Mouse (Mus musculus) MEL (cell line): ENCODE results near the gene Tmem30a. TPM values are rescaled to one million over a fixed set of nuclear protein-coding genes. Genes with fewer than 3 reads are reported as not detected.

Experiments used
- DNase-seq: peaks from one replicate; pipeline ENCODE4 v3.0.0; 2011; ENCODE audit warnings: low read depth, low spot score
- H3K27ac ChIP-seq: 2 replicates; pipeline ENCODE4 v1.5.1; 2012; ENCODE audit warnings: low read depth, mild to moderate bottlenecking, control low read depth, low read length, moderate library complexity; ENCODE audit not compliant: control insufficient read depth
- H3K27me3 ChIP-seq, 2 experiments: fragments of 150-350 bp in 1 of 2; sonication (generic) in 1 of 2; 2 replicates each; pipeline ENCODE4 v1.6.1; 2012; ENCODE audit warnings: low read length in 2 of 2, mild to moderate bottlenecking in 2 of 2, improper control_type of control experiment in 1 of 2, moderate library complexity in 1 of 2; ENCODE audit not compliant: insufficient read depth in 2 of 2, control insufficient read depth in 1 of 2
- H3K36me3 ChIP-seq, 2 experiments: 2 replicates each; pipeline ENCODE4 v1.6.1; 2012 to 2014; ENCODE audit warnings: low read length in 2 of 2, improper control_type of control experiment in 1 of 2, inconsistent platforms in 1 of 2, mild to moderate bottlenecking in 1 of 2; ENCODE audit not compliant: insufficient read depth in 2 of 2, control insufficient read depth in 1 of 2
- H3K4me1 ChIP-seq, 2 experiments: fragments of 150-350 bp in 1 of 2; sonication (generic) in 1 of 2; 2 replicates each; pipeline ENCODE4 v1.6.1; 2012; ENCODE audit warnings: low read length in 2 of 2, improper control_type of control experiment in 1 of 2, mild to moderate bottlenecking in 1 of 2; ENCODE audit not compliant: insufficient read depth in 2 of 2, control insufficient read depth in 1 of 2
- H3K4me3 ChIP-seq, 2 experiments: fragments of 150-350 bp in 1 of 2; sonication (generic) in 1 of 2; 2 replicates each; pipeline ENCODE4 v1.5.1; 2012; ENCODE audit warnings: low read depth in 2 of 2, low read length in 2 of 2, mild to moderate bottlenecking in 2 of 2, moderate library complexity in 2 of 2, control low read depth in 1 of 2, improper control_type of control experiment in 1 of 2; ENCODE audit not compliant: control insufficient read depth in 1 of 2, insufficient read depth in 1 of 2
- H3K79me2 ChIP-seq: 2 replicates; pipeline ENCODE4 v1.6.1; 2012; ENCODE audit warnings: mild to moderate bottlenecking, low read length, moderate library complexity; ENCODE audit not compliant: control insufficient read depth, poor library complexity, insufficient read depth
- H3K9ac ChIP-seq: 2 replicates; pipeline ENCODE4 v1.6.1; 2012; ENCODE audit warnings: low read depth, mild to moderate bottlenecking, control low read depth, low read length, moderate library complexity; ENCODE audit not compliant: control insufficient read depth, poor library complexity, severe bottlenecking
- H3K9me3 ChIP-seq: fragments of 150-350 bp; sonication (generic); replicated peaks from 2 replicates; pipeline ENCODE4 v1.6.1; 2012; ENCODE audit warnings: mild to moderate bottlenecking, low read length, improper control_type of control experiment, moderate library complexity; ENCODE audit not compliant: insufficient read depth
- BHLHE40 ChIP-seq: IDR thresholded peaks from 2 replicates; pipeline ENCODE4 v1.6.1; 2012; ENCODE audit warnings: low read depth, mild to moderate bottlenecking, inconsistent platforms, low read length, improper control_type of control experiment, borderline replicate concordance
- CHD1 ChIP-seq: IDR thresholded peaks from 2 replicates; pipeline ENCODE4 v1.6.1; 2012; ENCODE audit warnings: low read depth, mild to moderate bottlenecking, inconsistent platforms, low read length, improper control_type of control experiment
- CHD2 ChIP-seq: IDR thresholded peaks from 2 replicates; pipeline ENCODE4 v1.6.1; 2011; ENCODE audit warnings: low read length, improper control_type of control experiment
- E2F4 ChIP-seq: IDR thresholded peaks from 2 replicates; pipeline ENCODE4 v1.6.1; 2011; ENCODE audit warnings: low read depth, low read length, improper control_type of control experiment, borderline replicate concordance
- ELF1 ChIP-seq: IDR thresholded peaks from 2 replicates; pipeline ENCODE4 v1.6.1; 2014; ENCODE audit warnings: low read depth, mild to moderate bottlenecking, inconsistent platforms, low read length, improper control_type of control experiment, moderate library complexity
- EP300 ChIP-seq, 2 experiments: IDR thresholded peaks; 2 replicates each; pipeline ENCODE4 v1.6.1; 2011; ENCODE audit warnings: improper control_type of control experiment in 2 of 2, low read length in 2 of 2, low read depth in 1 of 2, mild to moderate bottlenecking in 1 of 2
- ETS1 ChIP-seq: IDR thresholded peaks from 2 replicates; pipeline ENCODE4 v1.6.1; 2012; ENCODE audit warnings: low read depth, mild to moderate bottlenecking, inconsistent platforms, low read length, improper control_type of control experiment, moderate library complexity
- GATA1 ChIP-seq: IDR thresholded peaks from 2 replicates; pipeline ENCODE4 v1.6.1; 2011; ENCODE audit warnings: low read depth, low read length, improper control_type of control experiment
- HCFC1 ChIP-seq: IDR thresholded peaks from 2 replicates; pipeline ENCODE4 v1.6.1; 2012; ENCODE audit warnings: low read depth, mild to moderate bottlenecking, inconsistent platforms, low read length, improper control_type of control experiment, moderate library complexity
- JUND ChIP-seq: IDR thresholded peaks from 2 replicates; pipeline ENCODE4 v1.6.1; 2011; ENCODE audit warnings: low read depth, mild to moderate bottlenecking, improper control_type of control experiment, low read length
- MAFK ChIP-seq: IDR thresholded peaks from 2 replicates; pipeline ENCODE4 v1.6.1; 2011; ENCODE audit warnings: low read depth, mild to moderate bottlenecking, low read length, improper control_type of control experiment, borderline replicate concordance
- MAX ChIP-seq: IDR thresholded peaks from 2 replicates; pipeline ENCODE4 v1.6.1; 2011; ENCODE audit warnings: low read length, improper control_type of control experiment
- MXI1 ChIP-seq: IDR thresholded peaks from 2 replicates; pipeline ENCODE4 v1.6.1; 2011; ENCODE audit warnings: mild to moderate bottlenecking, low read depth, low read length, improper control_type of control experiment
- MYB ChIP-seq: IDR thresholded peaks from 2 replicates; pipeline ENCODE4 v1.6.1; 2011; ENCODE audit warnings: mild to moderate bottlenecking, low read depth, low read length, improper control_type of control experiment
- MYC ChIP-seq: IDR thresholded peaks from 2 replicates; pipeline ENCODE4 v1.6.1; 2011; ENCODE audit warnings: low read depth, mild to moderate bottlenecking, low read length, improper control_type of control experiment, moderate library complexity
- NELFE ChIP-seq: IDR thresholded peaks from 2 replicates; pipeline ENCODE4 v1.6.1; 2011; ENCODE audit warnings: low read depth, low read length, improper control_type of control experiment
- NRF1 ChIP-seq: IDR thresholded peaks from 2 replicates; pipeline ENCODE4 v1.6.1; 2014; ENCODE audit warnings: low read depth, mild to moderate bottlenecking, inconsistent platforms, low read length, improper control_type of control experiment, moderate library complexity; ENCODE audit not compliant: poor library complexity, insufficient read depth, severe bottlenecking
- POLR2A ChIP-seq, 2 experiments: IDR thresholded peaks; 2 replicates each; pipeline ENCODE4 v1.6.1; 2011 to 2012; ENCODE audit warnings: low read length in 2 of 2, mild to moderate bottlenecking in 2 of 2, control low read depth in 1 of 2, improper control_type of control experiment in 1 of 2, low read depth in 1 of 2, moderate library complexity in 1 of 2; ENCODE audit not compliant: control insufficient read depth in 1 of 2, insufficient read depth in 1 of 2, poor library complexity in 1 of 2
- POLR2AphosphoS2 ChIP-seq: IDR thresholded peaks from 2 replicates; pipeline ENCODE4 v1.6.1; 2011; ENCODE audit warnings: low read length, improper control_type of control experiment
- RCOR1 ChIP-seq: IDR thresholded peaks from 2 replicates; pipeline ENCODE4 v1.6.1; 2012; ENCODE audit warnings: low read depth, mild to moderate bottlenecking, inconsistent platforms, low read length, improper control_type of control experiment
- SIN3A ChIP-seq: IDR thresholded peaks from 2 replicates; pipeline ENCODE4 v1.6.1; 2012; ENCODE audit warnings: low read length, improper control_type of control experiment, inconsistent platforms
- TAL1 ChIP-seq: IDR thresholded peaks from 2 replicates; pipeline ENCODE4 v1.6.1; 2012; ENCODE audit warnings: mild to moderate bottlenecking, inconsistent platforms, low read length, moderate library complexity, mixed read lengths
- TBP ChIP-seq: IDR thresholded peaks from 2 replicates; pipeline ENCODE4 v1.8.0; 2011; ENCODE audit warnings: low read depth, low read length, improper control_type of control experiment
- TCF12 ChIP-seq: IDR thresholded peaks from 2 replicates; pipeline ENCODE4 v1.6.1; 2014; ENCODE audit warnings: low read depth, mild to moderate bottlenecking, inconsistent platforms, low read length, improper control_type of control experiment, moderate library complexity
- UBTF ChIP-seq: IDR thresholded peaks from 2 replicates; pipeline ENCODE4 v1.6.1; 2012; ENCODE audit warnings: low read depth, mild to moderate bottlenecking, inconsistent platforms, low read length, improper control_type of control experiment, moderate library complexity, borderline replicate concordance; ENCODE audit not compliant: insufficient read depth
- ZC3H11A ChIP-seq: IDR thresholded peaks from 2 replicates; pipeline ENCODE4 v1.6.1; 2012; ENCODE audit warnings: low read depth, mild to moderate bottlenecking, inconsistent platforms, low read length, improper control_type of control experiment
- ZKSCAN1 ChIP-seq: IDR thresholded peaks from 2 replicates; pipeline ENCODE4 v1.6.1; 2012; ENCODE audit warnings: low read depth, mild to moderate bottlenecking, inconsistent platforms, low read length, improper control_type of control experiment, moderate library complexity
- ZMIZ1 ChIP-seq: IDR thresholded peaks from 2 replicates; pipeline ENCODE4 v1.6.1; 2012; ENCODE audit warnings: low read depth, mild to moderate bottlenecking, inconsistent platforms, low read length, improper control_type of control experiment, moderate library complexity
- ZNF384 ChIP-seq: IDR thresholded peaks from 2 replicates; pipeline ENCODE4 v1.6.1; 2012; ENCODE audit warnings: low read depth, mild to moderate bottlenecking, inconsistent platforms, low read length, improper control_type of control experiment
- polyA plus RNA-seq, 2 experiments: library from polyadenylated mRNA; stranded (reverse) in 1 of 2; unstranded in 1 of 2; fragments of >175 nt in 1 of 2; fragments of >200 nt in 1 of 2; gene quantifications; 2 replicates each; pipeline versions ENCODE4 v1.2.1 to v1.2.4; 2012; ENCODE audit warnings: low replicate concordance in 2 of 2, low read depth in 1 of 2; ENCODE audit not compliant: insufficient read length in 2 of 2, insufficient read depth in 1 of 2, missing spikeins in 1 of 2
- total RNA-seq: library from RNA; depleted of rRNA; stranded (reverse); fragments of 300-350 nt; gene quantifications from 2 replicates; pipeline ENCODE4 v1.2.3, GENCODE M21; 2012

Gene Tmem30a
- total and polyA plus RNA-seq, 3 experiments: 19.3 to 25.8 TPM; not detected in 1

DNA sequence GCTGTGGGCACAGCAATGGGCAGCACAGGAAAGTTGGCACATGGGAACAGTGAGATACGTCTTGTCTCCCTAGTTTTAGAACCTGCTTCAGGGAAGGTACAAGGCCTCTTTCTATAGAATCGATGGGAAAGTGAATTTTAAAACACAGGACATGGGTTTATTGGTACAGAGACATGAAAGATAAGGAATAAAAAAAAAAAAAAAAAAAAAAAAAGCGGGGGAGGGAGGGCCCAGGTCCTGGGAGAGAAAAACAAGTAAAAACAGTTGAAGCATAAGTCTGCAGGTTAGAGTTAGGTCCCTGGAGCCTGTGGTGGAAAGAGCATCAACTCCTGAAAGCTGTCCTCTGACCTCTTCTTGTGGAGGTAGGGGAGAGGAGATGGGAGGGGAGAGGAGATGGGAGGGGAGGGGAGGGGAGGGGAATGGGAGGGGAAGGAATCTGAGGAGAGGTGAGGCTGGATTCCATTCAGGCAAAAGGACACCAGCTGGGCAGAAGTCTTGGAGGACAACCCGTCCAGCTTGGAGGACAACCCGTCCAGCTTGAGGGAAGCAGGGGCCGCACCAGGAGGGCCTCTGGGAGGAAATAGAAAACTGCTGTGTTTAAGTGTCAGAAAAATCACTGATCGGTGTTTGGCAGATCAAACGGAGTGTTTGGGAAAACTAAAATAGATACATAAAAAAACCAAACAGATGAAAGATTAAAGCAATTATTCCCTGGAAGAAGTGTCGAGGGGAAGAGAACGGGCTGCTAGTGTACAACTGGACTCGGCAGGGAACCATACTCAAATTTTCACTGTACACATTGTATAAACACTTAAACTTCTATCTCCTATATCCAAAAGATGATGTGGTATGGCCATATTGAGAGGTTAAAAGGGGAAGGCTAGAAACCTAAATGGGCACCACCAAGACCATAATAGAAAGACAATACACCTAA is 17.9 kb upstream of the Tmem30a start:
- peak overlapping the region; percentile 66 for H3K27ac ChIP-seq
- no peak overlapping the region; a peak in 1 of 4 replicates for H3K4me3 ChIP-seq
- DNase-seq: no peak
- H3K79me2 ChIP-seq: no peaks in the 10 kb centered on the region
- peaks cover 0 to 26% of the 10 kb centered on the region in 2 experiments; a peak in 2 of 4 replicates for H3K36me3 ChIP-seq
- TF ChIP-seq HCFC1: no peak
- peak; percentile 90 for TF ChIP-seq ZNF384
- TF ChIP-seq MAX: no peak
- no peak for TF ChIP-seq CHD2
- TF ChIP-seq SIN3A: peak; percentile 52; the same call in 1 of the 2 replicates
- TF ChIP-seq E2F4: no peak
- no peak for TF ChIP-seq EP300 (IDR thresholded peaks at IDR 0.05; ENCODE audit: low read depth in 1 of 2, low read length in 2 of 2)
- no peak for TF ChIP-seq UBTF
- no peak for TF ChIP-seq ZC3H11A
- no peak for TF ChIP-seq NRF1
- H3K9me3 ChIP-seq: no peaks in the 10 kb centered on the region
- H3K4me1 ChIP-seq: peaks cover 3 to 16% of the 10 kb centered on the region in 2 experiments
- H3K9ac ChIP-seq: no peak overlapping the region
- H3K27me3 ChIP-seq: no peaks in the 10 kb centered on the region

DNA sequence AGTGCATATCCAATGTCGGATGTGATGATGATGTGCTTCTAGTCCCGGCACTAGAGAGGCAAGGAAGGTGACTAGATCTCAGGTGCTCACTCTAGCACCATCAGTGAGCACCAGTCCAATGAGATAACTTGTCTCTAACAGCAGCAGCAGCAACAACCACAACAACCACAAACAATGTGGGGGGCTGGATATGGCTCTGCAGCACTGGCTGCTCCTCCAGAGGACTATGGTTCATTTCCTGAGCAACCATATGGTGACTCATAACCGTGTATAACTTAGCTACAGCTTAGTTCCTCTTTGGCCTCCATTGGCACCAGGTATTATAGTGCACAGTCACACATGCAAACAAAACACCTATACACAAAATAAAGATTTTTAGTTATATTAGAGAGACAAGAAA is 17.2 kb upstream of the Tmem30a start:
- Histone ChIP-seq H3K9ac (no peak overlapping the region), H3K27ac (peak overlapping the region; percentile 66), H3K36me3 (peaks cover 0 to 26% of the 10 kb centered on the region in 2 experiments; a peak in 2 of 4 replicates), H3K9me3 (no peaks in the 10 kb centered on the region), H3K27me3 (no peaks in the 10 kb centered on the region), H3K4me3 (no peak overlapping the region; a peak in 2 of 4 replicates), H3K4me1 (peaks cover 3 to 16% of the 10 kb centered on the region in 2 experiments), H3K79me2 (no peaks in the 10 kb centered on the region)
- DNase-seq: peak; percentile 94
- TF ChIP-seq BHLHE40: no peak
- TF ChIP-seq NELFE: no peak
- TF ChIP-seq SIN3A: peak; percentile 62; the same call in 1 of the 2 replicates
- peak; percentile 90 for TF ChIP-seq ETS1
- no peak for TF ChIP-seq ZC3H11A
- TF ChIP-seq TAL1: peak; percentile 99
- TF ChIP-seq POLR2A (IDR thresholded peaks at IDR 0.05; ENCODE audit: control insufficient read depth in 1 of 2, insufficient read depth in 1 of 2, low read depth in 1 of 2, low read length in 2 of 2, poor library complexity in 1 of 2): no peak
- TF ChIP-seq MYB: no peak
- no peak; the same call in 1 of the 2 replicates for TF ChIP-seq MAFK
- TF ChIP-seq EP300 (IDR thresholded peaks at IDR 0.05; ENCODE audit: low read depth in 1 of 2, low read length in 2 of 2): peak; percentile 97 to 99
- TF ChIP-seq MAX: no peak
- TF ChIP-seq RCOR1: peak; percentile 94
- TF ChIP-seq CHD1: no peak
- TF ChIP-seq JUND: peak; percentile 94
- TF ChIP-seq ELF1: no peak
- TF ChIP-seq MXI1: no peak
- TF ChIP-seq TBP: peak; percentile 51; the same call in 1 of the 2 replicates
- TF ChIP-seq HCFC1: 0 out of 2 replicates have a peak, but pooled peaks have one; percentile 20
- no peak for TF ChIP-seq POLR2AphosphoS2
- TF ChIP-seq TCF12: peak; percentile 98
- no peak for TF ChIP-seq ZMIZ1
- peak; percentile 30 for TF ChIP-seq CHD2
- TF ChIP-seq MYC: peak; percentile 50; the same call in 1 of the 2 replicates
- TF ChIP-seq GATA1: peak; percentile 97
- TF ChIP-seq ZKSCAN1: no peak
- TF ChIP-seq E2F4: no peak
